Mouse (Mus musculus) kidney, adult 18-20 months (tissue): ENCODE measurements around the gene Cdh24.

Source experiments
- DNase-seq: peaks from one replicate; pipeline ENCODE4 v3.0.0; 2021

Cdh24 gene

DNA sequence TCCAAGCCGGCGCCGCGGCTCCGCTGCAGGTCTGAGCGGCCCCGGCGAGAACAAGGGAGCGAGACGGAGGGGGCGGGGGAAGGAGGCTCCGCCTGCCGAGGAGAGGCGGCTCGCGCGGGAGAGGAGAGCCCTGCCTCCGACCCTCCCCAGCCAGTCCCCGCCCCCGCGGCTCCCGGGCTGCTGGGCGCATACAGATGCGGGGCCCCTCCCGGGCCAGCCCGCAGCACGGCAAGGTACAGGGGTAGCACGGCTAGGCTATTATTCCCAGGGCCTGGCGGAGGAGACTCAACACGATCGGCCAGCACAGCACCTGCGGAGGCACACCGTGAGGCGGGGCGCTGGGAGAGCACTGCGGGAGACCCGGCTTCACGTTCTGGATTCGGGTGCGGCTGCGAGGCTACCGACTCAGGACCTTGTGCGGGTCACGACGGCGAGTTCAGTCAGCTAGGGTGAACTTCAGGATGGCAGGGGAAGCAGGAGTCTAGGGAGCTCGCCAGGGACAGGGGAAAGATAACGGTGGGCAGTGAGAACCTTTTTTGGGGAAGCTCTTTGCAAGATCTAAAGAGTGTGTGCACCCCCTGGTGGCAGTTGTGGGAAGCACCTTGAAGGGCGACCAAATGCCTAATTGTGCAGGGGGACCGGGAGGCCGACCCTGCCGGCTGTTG lies at the start of gene Cdh24:
TSS of gene Cdh24 (minus strand) at position 60 of the 665 bp plus-strand sequence.
- DNase-seq: peak; percentile 91

DNA sequence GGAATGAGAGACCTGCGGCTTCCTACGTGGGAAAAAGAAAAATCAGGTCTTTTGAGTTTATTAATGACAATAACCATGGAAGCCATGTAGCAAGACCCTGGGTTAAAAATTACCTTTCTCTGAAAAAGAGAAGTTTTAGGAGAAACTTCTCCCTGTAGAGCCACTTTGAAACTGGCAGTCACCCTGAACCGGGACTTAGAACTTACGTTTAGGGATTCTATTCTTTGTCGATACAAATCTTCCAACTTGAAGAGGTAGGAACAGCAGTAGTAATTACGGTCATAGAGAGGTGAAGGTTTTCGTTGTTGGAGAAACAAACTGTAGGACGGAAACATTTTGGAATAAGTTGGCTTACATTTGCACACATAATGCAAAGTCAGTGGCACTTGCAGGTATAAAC lies 46.1 kb upstream of the Cdh24 start:
- DNase-seq: no peak

- DNase-seq: peak; percentile 100
These were observed 45.5 kb upstream of the Cdh24 start, which contains the start of gene Acin1 for GRCm38 (mm10) chr14:54686522-54687143. Gene Acin1, minus strand, starts transcription at chr14:54686931.

DNA sequence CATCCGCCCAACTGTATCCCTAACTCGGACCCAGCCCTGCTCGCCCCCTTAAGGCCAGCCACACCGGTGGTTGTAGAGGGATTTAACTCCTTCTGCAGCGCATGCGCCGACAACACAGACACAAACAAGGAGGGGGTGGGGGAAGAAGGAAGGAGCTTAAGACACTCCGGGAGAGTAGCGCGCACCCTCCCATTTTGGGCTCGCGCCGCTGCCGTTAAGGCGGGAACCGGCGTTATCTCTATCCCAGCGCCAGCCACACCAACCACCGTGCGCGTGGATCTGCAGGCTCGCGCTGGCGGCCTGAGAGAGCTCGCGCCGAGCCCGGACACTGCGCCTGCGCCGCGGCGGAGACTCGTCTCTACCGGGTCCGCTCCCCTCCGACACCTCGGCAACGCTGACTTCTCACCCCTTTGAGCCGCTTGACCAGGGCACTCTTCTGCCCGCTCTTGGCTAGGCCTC lies 44.9 kb upstream of the Cdh24 start, which contains the start of gene 1700123O20Rik:
TSS of gene 1700123O20Rik (plus strand) at position 154 of the 459 bp plus-strand sequence.
- no peak for DNase-seq

GRCm38 (mm10) chr14:54685471-54685870 lies 44.3 kb upstream of the Cdh24 start:
- no peak for DNase-seq

DNA sequence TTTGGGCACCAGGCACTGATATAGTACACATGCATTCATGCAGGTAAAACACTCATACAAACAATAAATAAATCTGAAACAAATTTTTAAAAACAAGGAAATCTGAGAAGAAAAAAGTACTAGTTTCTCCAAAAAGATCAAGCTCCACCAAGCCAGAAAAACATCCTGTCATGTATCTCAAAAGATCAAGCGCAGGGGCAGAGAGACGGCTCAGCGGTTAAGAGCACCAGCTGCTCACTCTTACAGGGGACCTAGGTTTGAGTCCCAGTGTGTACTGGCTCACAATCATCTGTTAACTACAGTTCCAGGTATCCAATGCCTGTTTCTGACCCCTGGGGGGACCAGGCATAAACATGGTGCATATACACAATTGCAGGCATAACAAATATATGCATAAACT lies 41.2 kb upstream of the Cdh24 start:
- DNase-seq: no peak

DNA sequence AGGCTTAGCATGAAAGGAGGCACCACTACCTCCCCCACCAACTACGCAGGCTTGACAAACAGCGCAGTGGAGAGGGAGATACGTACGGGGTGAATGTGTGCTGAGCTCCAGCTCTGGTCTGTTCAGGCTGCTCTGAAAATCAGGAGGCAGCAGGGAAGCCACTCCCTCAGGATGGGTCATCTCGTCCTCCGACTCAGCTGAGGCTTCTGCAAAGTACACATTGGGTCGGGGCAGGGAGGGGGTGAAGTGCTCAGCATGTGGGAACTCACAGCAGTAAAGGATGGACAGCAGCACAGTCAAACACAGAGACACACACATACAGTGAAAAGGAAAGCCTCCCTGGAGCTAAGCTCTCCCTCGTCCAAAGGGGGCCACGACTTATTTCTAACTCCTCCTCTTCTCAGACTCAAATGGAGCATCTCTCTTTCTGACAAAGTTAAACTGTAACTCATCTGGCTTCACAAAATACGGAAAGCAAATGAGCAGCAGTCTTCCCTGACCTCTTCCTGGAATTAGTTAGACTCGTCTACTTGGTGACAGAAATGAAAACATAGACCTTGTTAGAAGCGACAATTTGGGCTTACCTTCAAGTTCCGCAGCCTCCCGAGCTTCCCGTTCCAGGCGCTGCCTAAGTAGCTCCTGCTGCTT lies 37.6 kb upstream of the Cdh24 start:
- DNase-seq: peak; percentile 30

GRCm38 (mm10) chr14:54676290-54676689 lies 35.1 kb upstream of the Cdh24 start:
- no peak for DNase-seq

DNA sequence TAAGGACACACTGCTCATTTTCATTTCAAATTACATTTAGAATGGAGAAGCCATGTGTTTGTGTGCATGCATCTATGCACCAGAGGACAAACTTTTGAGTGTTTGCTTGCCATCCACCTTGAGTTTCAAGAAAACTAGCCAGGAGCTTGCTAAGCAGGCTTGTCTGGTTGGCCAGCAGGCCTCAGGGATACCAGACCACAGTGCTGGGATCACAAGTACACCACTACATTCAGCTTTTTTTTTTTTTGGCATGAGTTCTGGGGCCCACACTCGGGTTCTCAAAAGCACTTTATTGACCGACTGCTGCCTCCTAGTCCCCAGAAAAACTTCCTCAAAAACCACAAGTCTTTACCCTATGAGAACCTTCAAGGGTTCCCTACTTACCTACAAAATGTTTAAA lies 33.2 kb upstream of the Cdh24 start:
- DNase-seq: no peak

DNA sequence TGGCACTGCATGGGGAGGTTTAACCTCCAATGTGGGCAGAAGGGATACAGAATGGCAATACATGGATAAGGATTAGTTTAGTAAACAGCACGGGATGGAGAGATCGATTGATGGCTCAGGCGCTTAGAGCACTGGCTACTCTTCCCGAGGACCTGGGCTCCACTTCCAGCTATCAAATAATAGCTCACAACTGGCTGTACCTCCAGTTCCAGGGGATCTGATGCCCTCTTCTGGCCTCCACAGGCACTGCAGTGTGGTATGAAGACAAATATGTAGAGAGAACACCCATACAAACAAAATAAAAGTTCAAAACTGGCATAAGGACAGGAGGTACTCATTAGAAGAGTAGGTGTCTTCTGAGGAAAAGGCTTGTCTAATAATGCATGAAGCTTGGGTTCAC lies 28.2 kb upstream of the Cdh24 start:
- peak; percentile 70 for DNase-seq

GRCm38 (mm10) chr14:54664477-54665222 lies 23.5 kb upstream of the Cdh24 start:
- no peak for DNase-seq

GRCm38 (mm10) chr14:54660009-54660408 lies 18.8 kb upstream of the Cdh24 start:
- DNase-seq: no peak

- peak; percentile 86 for DNase-seq
These were observed 12.3 kb upstream of the Cdh24 start for GRCm38 (mm10) chr14:54653496-54653895.

DNA sequence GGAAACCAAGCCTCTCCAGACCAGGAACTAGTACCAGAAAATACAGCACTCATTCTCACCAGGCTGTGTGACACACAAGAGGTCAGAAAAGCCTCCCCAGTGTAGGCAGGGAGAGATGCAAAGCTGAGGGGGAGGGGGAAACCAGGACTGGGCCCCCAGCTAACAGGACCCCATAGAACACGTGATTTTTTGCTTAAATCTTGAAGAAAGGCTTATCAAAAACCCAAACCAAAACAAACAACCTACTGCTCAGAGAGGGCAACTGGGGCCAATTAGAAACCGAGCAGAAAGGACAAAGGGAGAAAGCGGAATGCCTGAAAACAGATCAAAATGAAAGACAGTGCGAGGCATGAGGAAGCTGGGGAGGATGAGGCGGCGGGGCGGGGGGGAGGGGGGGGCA lies 11.6 kb upstream of the Cdh24 start:
- DNase-seq: no peak

- DNase-seq: no peak
These were observed 10.4 kb upstream of the Cdh24 start for GRCm38 (mm10) chr14:54651556-54651955.

DNA sequence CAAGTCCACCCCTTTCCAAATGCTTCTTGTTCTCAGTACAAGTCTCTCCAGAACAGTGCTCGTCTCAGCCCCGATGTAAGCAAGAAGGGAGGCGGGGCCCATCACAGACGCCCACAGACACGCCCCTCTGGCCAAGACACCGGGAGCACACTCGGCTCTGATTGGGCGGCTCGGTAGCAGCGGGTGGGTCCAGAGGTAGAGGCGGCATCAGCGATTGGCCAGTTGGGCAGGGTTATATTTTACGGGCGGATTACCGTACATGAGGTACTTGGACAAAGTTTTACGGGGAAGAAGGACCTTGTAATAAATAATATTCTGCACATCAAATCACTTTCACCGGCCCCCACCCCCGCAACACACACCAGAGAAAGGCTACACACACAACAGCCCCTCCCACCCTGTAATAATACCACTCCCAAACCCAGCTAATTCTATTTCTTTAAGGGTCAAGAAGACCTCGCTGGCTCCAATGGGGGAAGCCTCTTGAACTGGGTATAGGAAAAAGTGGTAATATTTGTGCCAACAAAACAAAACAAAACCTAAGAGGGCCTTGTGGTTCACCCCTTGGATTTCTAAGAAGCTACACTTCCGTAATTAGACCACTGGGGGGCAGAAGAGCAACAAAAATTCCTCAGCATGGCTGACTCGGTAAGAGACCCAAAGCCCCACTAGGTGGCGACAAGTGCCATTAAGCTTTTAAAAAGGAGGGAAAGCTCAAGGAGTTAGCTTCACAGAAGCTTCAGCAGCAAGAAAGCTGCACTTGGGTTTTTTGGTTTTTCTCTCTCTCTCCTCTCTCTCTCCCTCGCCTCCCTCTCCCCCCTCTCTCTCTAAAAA lies 9.7 kb upstream of the Cdh24 start:
- DNase-seq: peak; percentile 81

GRCm38 (mm10) chr14:54647900-54648299 lies 6.7 kb upstream of the Cdh24 start:
- no peak for DNase-seq

GRCm38 (mm10) chr14:54646898-54647636 lies 5.9 kb upstream of the Cdh24 start:
- no peak for DNase-seq

DNA sequence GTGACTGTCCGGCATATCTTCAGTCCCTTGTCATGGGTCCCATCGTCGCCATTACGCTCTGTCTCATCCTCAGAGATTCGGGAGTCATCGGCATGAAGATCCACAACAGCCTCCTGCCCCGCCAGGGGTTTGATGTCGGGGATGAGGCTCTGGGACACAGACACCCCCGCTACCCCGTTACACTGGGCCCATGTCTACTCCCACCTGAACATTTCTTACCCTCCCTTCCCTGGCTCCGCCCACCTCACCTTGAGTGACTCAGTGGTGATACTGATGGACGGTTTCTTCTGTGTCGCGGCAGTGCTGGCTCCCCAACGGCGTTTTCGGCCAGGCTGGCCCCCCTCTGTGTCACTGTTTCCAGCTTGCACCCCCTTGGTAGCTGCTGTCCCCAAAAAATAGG lies 5.3 kb upstream of the Cdh24 start:
- DNase-seq: no peak

DNA sequence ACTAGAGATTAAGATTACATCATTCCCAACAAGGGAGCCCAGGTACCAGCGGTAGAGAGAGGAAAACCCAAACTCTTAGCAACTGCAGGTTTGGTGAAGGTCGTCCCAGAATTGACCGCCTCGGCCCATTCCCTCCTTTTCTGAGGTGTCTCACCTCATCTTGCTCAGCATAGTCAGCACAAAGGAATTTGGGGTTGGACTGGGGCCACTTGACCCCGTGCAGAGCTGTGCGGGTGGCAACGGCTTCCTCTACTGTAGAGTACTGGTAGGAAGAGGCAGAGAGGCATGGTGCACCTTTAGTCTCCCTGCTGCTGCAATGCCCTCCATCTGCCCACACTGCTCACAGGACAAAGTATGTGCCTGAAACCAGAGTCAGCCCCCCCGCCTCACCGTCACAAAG lies 3.1 kb upstream of the Cdh24 start:
- no peak for DNase-seq

GRCm38 (mm10) chr14:54643011-54643410 lies 1.8 kb upstream of the Cdh24 start:
- no peak for DNase-seq
